Comparison of ENCODE assay signal across 15 mouse cellular contexts in the genomic region with DNA sequence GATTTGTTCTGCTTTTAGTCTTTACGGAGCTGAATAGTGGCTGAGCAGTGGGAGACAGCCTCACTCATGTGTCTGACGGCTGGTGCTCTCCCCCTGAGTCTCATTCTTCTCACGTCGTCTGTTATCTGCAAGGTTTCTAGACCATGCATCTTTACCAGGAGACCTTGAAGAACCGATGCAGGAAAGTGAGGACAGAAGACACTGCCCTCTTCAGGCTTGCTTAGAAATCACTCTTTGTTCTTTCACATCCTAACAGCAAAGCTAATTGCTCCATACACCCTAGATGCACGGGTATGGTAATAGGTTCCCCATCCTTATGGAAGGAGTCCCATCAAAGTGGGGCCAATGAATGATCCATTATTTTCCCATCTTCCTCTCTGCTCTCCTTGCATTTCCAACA.
DNase-seq lines count a peak whose midpoint lies in the region; ATAC-seq and TF ChIP-seq lines count a peak whose summit lies in the region.
"Had no signal": no experiment of that assay in that cellular context is flagged by ENCODE, and none has a peak within 500 bp of the region (broad histone marks: within the 10 kb centered on the region; RNA-seq: fewer than 3 reads in every experiment).

No protein-coding gene starts in this region.

- peak; percentile 66 for TF ChIP-seq CTCF in intestine, postnatal 0 days (IDR thresholded peaks at IDR 0.05; ENCODE audit: low read depth)
- peak; percentile 73 for TF ChIP-seq CTCF in midbrain, postnatal 0 days (IDR thresholded peaks at IDR 0.05)
- TF ChIP-seq CTCF in Patski (IDR thresholded peaks at IDR 0.05), result peak; percentile 36

- ATAC-seq in intestine, postnatal 0 days, result no peak
- ATAC-seq in intestine, embryonic 15.5 days, result no peak
- no peak for ATAC-seq in midbrain, postnatal 0 days (ENCODE audit: low FRiP score)
- no peak for ATAC-seq in midbrain, embryonic 13.5 days
- no peak for ATAC-seq in Patski
- ATAC-seq in hindbrain, embryonic 13.5 days (ENCODE audit: low FRiP score), result no peak
- ATAC-seq: forebrain, embryonic 15.5 days had no signal

- 0 out of 2 replicates have a peak, but pooled peaks cover 2% of the 10 kb centered on the region for H3K9me3 ChIP-seq in intestine, postnatal 0 days (ENCODE audit: control insufficient read depth)
- H3K9me3 ChIP-seq in intestine, embryonic 15.5 days, result no peaks in the 10 kb centered on the region
- H3K9me3 ChIP-seq in midbrain, postnatal 0 days (ENCODE audit: low read length), result no peaks in the 10 kb centered on the region
- H3K9me3 ChIP-seq in midbrain, embryonic 13.5 days, result no peaks in the 10 kb centered on the region
- H3K9me3 ChIP-seq in hindbrain, embryonic 13.5 days, result no peaks in the 10 kb centered on the region
- H3K9me3 ChIP-seq: embryonic facial prominence, embryonic 15.5 days; forebrain, embryonic 15.5 days had no signal

- DNase-seq in midbrain, postnatal 0 days (ENCODE audit: low spot score), result peak; percentile 63
- DNase-seq in Patski (ENCODE audit: low read depth, low spot score), result no peak
- peak; percentile 47 for DNase-seq in retina, postnatal 1 day
- no peak for DNase-seq in urinary bladder, postnatal 4 days (ENCODE audit: low spot score in 2 of 2)
- DNase-seq: cerebellum, postnatal 25 days; heart, postnatal 10 days; kidney, adult 8-10 months; thymus, postnatal 4 days had no signal

- H3K27ac ChIP-seq in intestine, postnatal 0 days (ENCODE audit: low read depth, low read length), result no peak overlapping the region
- no peak overlapping the region for H3K27ac ChIP-seq in intestine, embryonic 15.5 days
- H3K27ac ChIP-seq in midbrain, postnatal 0 days (ENCODE audit: low read depth, low read length), result no peak overlapping the region
- H3K27ac ChIP-seq in midbrain, embryonic 13.5 days, result no peak overlapping the region
- H3K27ac ChIP-seq in hindbrain, embryonic 13.5 days, result no peak overlapping the region
- H3K27ac ChIP-seq: embryonic facial prominence, embryonic 15.5 days; forebrain, embryonic 15.5 days; limb, embryonic 13.5 days had no signal

- no peaks in the 10 kb centered on the region for H3K27me3 ChIP-seq in intestine, postnatal 0 days (replicated peaks; ENCODE audit: control insufficient read depth, insufficient read depth, low read length)
- H3K27me3 ChIP-seq in intestine, embryonic 15.5 days (replicated peaks), result no peaks in the 10 kb centered on the region
- H3K27me3 ChIP-seq in midbrain, postnatal 0 days (ENCODE audit: insufficient read depth, low read length), result no peaks in the 10 kb centered on the region
- H3K27me3 ChIP-seq in midbrain, embryonic 13.5 days, result no peaks in the 10 kb centered on the region
- H3K27me3 ChIP-seq in Patski, result peaks cover 22% of the 10 kb centered on the region
- no peaks in the 10 kb centered on the region for H3K27me3 ChIP-seq in hindbrain, embryonic 13.5 days
- H3K27me3 ChIP-seq: embryonic facial prominence, embryonic 15.5 days; forebrain, embryonic 15.5 days; limb, embryonic 13.5 days had no signal

- CTCF ChIA-PET in Patski (lab: Charles Lee), result no interaction called here

- no peaks in the 10 kb centered on the region for H3K36me3 ChIP-seq in intestine, postnatal 0 days (ENCODE audit: control insufficient read depth, insufficient read depth)
- H3K36me3 ChIP-seq in intestine, embryonic 15.5 days, result no peaks in the 10 kb centered on the region
- no peaks in the 10 kb centered on the region for H3K36me3 ChIP-seq in midbrain, postnatal 0 days (ENCODE audit: insufficient read depth, low read length)
- no peaks in the 10 kb centered on the region for H3K36me3 ChIP-seq in midbrain, embryonic 13.5 days
- no peaks in the 10 kb centered on the region for H3K36me3 ChIP-seq in hindbrain, embryonic 13.5 days
- H3K36me3 ChIP-seq: embryonic facial prominence, embryonic 15.5 days; forebrain, embryonic 15.5 days; limb, embryonic 13.5 days had no signal

- in situ Hi-C loops in Patski (cut with MboI; ENCODE audit: low pct_unique_long_range_greater_than_20kb), result no loop called here

- 0 out of 2 replicates have a peak, but pooled peaks cover 3% of the 10 kb centered on the region for H3K4me1 ChIP-seq in intestine, postnatal 0 days (replicated peaks; ENCODE audit: control insufficient read depth, insufficient read depth, low read length)
- H3K4me1 ChIP-seq in intestine, embryonic 15.5 days (replicated peaks), result peaks cover 3% of the 10 kb centered on the region
- H3K4me1 ChIP-seq in midbrain, postnatal 0 days (ENCODE audit: insufficient read depth, low read length), result peaks cover 6% of the 10 kb centered on the region
- peaks cover 27% of the 10 kb centered on the region for H3K4me1 ChIP-seq in midbrain, embryonic 13.5 days (replicated peaks)
- peaks cover 25% of the 10 kb centered on the region for H3K4me1 ChIP-seq in hindbrain, embryonic 13.5 days (replicated peaks)

- no peak overlapping the region for H3K9ac ChIP-seq in intestine, postnatal 0 days (ENCODE audit: low read depth, low read length)
- H3K9ac ChIP-seq in intestine, embryonic 15.5 days, result no peak overlapping the region
- H3K9ac ChIP-seq in midbrain, postnatal 0 days (replicated peaks; ENCODE audit: low read length, poor library complexity, severe bottlenecking), result no peak overlapping the region
- H3K9ac ChIP-seq in midbrain, embryonic 13.5 days (replicated peaks), result no peak overlapping the region
- H3K9ac ChIP-seq in hindbrain, embryonic 13.5 days, result no peak overlapping the region
- H3K9ac ChIP-seq: embryonic facial prominence, embryonic 15.5 days; forebrain, embryonic 15.5 days; limb, embryonic 13.5 days had no signal

- 56% methylated on average over 6 of the region's 6 CpGs for WGBS in intestine, postnatal 0 days
- 49% methylated on average over 6 of the region's 6 CpGs for WGBS in intestine, embryonic 15.5 days
- 48% methylated on average over 6 of the region's 6 CpGs for WGBS in midbrain, postnatal 0 days
- 55% methylated on average over 6 of the region's 6 CpGs for WGBS in midbrain, embryonic 13.5 days
- WGBS in hindbrain, embryonic 13.5 days, result 45% methylated on average over 6 of the region's 6 CpGs

- no peak overlapping the region for H3K4me2 ChIP-seq in intestine, postnatal 0 days (replicated peaks; ENCODE audit: low read depth)
- H3K4me2 ChIP-seq in intestine, embryonic 15.5 days (replicated peaks), result no peak overlapping the region
- no peak overlapping the region for H3K4me2 ChIP-seq in midbrain, postnatal 0 days (ENCODE audit: low read depth, low read length, poor library complexity, severe bottlenecking)
- H3K4me2 ChIP-seq in midbrain, embryonic 13.5 days (replicated peaks), result no peak overlapping the region
- H3K4me2 ChIP-seq in hindbrain, embryonic 13.5 days, result no peak overlapping the region
- H3K4me2 ChIP-seq: embryonic facial prominence, embryonic 15.5 days; forebrain, embryonic 15.5 days; limb, embryonic 13.5 days had no signal

- no peak overlapping the region for H3K4me3 ChIP-seq in intestine, postnatal 0 days (ENCODE audit: low read depth, low read length)
- no peak overlapping the region for H3K4me3 ChIP-seq in intestine, embryonic 15.5 days (replicated peaks)
- no peak overlapping the region for H3K4me3 ChIP-seq in midbrain, postnatal 0 days (ENCODE audit: low read depth, low read length)
- no peak overlapping the region for H3K4me3 ChIP-seq in midbrain, embryonic 13.5 days (replicated peaks)
- H3K4me3 ChIP-seq in hindbrain, embryonic 13.5 days, result no peak overlapping the region
- H3K4me3 ChIP-seq: embryonic facial prominence, embryonic 15.5 days; forebrain, embryonic 15.5 days; limb, embryonic 13.5 days had no signal

- POLR2A ChIA-PET in Patski (lab: Charles Lee), result no interaction called here

Comparison
In these comparisons a context has a peak if more than half of its experiments do, and no peak if none do; other contexts are left out.
1. DNase-seq: peak in midbrain, postnatal 0 days (single experiment) and retina, postnatal 1 day (single experiment); none in Patski (single experiment) and urinary bladder, postnatal 4 days (0 of 2).
2. Peak in every context shown above with its lines, with median percentiles within 50 percentile points of each other: CTCF ChIP-seq.